Mouse (Mus musculus): ENCODE measurements at regions not wholly inside any gene's neighbourhood (a gene's known extent, or its start where the extent isn't known, plus 50 kb on each side); places are given as distances from the start of the nearest gene placed in this dataset.
A peak's percentile ranks its signal among the peaks of the same experiment; 100 is the strongest.

DNA sequence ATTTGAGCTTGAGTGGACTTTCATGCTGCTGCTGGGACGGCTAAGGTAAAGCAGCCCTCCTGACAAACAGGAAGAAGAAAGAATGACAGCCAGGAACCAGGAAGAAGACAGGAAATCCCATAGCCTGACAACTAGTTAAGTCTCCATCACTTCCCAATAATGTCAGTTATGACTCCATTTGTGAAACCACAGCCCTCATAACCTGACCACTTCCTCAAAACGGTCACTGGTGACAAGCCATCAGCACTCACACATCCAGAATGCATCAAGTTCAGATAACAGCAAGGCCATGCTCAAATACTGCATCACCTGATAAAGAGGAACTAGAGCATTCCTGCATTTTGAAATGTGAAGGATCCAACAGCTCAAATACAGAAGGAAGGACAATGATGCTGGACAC is 288.3 kb downstream of the Zfp706 start:
- no peak for DNase-seq (ENCODE audit: low spot score in 2 of 2)

DNA sequence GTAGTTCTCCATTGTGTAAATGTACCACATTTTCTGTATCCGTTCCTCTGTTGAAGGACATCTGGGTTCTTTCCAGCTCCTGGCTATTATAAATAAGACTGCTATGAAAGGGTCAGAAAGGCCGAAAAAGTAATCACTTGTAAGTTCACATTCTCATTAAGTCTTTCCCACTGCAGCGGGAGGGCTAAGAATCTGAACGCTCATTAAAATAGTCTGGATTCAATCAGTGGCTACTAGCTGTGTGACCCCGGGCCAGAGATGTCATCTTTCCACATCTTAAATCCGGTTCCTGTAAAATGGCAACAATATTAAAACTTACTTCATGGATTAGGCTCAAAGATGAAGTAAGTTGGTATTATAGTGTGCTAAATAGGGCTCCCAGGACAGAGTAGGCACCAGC is 289.7 kb downstream of the Zfp706 start:
- no peak for DNase-seq (ENCODE audit: low spot score in 2 of 2)

DNA sequence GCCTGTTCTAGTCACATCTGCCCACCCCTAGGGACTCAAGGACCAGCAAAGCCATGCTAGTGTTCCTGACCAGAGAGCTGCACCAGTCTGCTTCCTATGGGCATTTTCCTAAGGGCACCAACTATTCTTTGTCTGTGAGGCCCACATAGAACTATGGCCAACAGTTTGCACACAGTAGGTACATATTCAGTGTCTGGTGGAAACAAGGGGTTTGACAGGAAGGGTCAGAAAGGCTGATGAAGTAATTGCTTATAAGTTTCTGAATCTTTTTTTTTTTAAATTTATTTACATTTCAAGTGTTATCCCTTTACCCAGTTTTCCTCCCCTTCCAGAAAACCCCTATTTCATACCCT is 290.9 kb downstream of the Zfp706 start:
- DNase-seq (ENCODE audit: low spot score in 2 of 2): no peak

DNA sequence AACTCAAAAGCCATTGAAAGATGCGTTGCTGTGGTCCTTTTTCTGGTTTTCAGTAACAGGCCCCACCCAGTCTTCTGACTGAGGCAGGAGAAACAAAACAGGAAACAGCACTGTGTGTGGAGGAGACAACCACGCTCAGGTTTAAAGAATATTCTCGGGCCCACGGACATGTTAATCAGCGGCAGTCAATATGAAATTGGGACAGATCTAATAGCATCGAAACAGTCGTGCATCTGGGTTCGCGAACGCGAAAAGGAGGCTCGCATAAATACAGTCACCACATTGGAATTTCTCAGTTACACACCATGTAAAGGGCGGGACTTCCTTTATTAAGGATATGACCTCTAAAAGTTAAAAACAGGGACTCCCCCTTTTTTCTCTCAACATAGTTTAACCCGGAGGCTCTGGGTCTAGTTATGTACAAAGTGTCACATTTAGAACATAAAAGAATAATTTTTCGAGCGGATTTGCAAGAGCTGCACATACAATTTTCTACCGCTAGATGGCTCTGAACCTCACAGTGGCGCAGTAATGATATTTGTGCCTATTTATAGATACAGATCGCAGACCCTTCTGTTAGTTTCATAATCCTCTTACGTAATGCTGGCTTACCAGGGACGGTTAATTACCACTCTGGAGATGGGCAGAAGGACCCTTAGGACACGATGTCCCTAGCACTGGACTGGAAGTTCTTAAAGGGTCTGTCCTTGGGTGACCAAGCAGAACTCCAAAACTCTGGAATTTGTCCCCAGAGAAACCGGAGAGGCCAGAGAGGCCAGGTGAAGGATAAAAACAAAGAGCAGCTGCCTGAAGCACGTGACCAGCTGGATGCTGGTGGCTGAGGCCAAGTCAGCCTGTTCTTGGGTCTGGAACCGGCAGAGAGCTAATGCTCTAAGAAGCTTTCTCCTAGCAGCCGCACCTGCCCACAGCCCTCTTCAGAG is 291.6 kb downstream of the Zfp706 start:
- DNase-seq (ENCODE audit: low spot score in 2 of 2): peak; percentile 79 to 87

DNA sequence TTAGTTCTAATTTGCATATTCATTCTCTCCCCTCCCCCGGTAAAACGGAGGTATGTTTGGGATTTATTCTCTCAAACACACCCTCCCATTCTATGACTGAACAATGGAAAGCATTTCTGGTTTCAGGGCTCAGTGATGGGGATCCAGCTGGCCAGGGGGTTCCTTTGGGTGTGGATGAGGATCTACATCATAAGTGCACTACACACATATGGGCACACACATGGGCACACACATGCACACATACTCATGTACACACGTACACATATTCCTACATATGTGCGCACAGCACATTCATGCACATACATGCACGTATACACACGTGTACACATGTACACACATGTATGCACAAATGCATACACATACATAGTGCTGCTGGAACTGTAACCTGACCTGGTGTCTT is 292.4 kb downstream of the Zfp706 start:
- no peak for DNase-seq (ENCODE audit: low spot score in 2 of 2)

DNA sequence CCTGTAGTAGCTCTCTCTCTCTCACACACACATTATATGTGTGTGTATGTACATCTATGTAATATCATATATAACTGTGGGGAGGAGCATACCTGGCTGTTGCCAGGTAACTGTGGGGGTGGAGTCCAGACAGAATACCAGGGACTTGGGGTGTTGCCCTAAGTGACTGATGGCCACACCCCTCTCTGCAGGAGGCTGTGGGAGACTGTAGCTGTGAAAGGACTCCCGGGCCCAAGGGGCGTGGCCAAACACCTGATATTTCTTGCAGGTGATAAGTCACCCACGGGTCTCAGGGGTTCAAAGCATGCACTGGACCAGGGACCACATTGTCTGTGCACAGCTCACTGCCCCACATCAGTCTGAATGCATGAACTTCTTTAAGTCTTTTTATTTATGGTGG is 297.8 kb downstream of the Zfp706 start:
- DNase-seq (ENCODE audit: low spot score in 2 of 2): no peak

DNA sequence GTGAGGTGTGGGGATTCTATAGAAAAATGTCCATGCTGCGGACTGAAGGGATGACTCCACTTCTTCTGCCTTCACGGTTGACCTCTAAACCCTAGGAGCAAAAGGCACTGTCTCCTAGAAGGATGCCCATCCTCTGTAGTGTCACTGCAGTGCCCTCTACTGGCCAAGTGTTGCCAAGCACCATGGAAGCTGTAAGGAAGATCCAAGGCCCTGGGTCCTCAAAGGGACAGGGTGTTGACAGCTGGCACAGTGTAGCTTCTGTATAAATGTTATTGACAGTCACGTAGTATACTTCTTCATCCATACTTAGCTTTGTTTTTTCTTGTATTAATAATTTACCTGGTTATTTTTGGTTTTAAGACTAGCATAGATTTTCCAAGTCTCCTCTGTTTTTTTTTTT is 299.1 kb downstream of the Zfp706 start:
- peak in 1 of 2 experiments; percentile 80 for DNase-seq (ENCODE audit: low spot score in 2 of 2)

DNA sequence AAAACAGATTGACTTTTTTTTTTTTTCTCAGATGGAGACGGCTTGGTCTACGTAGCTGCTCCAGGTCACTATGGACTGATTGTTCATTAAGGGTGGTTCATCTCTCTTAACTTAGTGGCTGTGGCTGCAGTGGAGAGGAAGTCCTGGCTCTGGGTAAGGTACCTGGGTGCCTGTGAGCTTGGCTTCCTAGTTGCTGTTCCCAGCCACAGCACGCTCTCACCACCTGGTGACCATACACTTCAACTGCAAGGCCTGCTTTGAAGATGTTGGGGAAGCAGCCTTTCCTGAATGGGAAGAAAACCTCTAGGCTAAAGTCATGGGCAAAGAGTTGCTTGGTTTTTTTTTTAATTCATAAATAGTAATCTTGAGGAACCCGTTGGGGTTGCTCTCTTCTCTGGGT is 301.6 kb downstream of the Zfp706 start:
- peak in 1 of 2 experiments; percentile 58 for DNase-seq (ENCODE audit: low spot score in 2 of 2)

DNA sequence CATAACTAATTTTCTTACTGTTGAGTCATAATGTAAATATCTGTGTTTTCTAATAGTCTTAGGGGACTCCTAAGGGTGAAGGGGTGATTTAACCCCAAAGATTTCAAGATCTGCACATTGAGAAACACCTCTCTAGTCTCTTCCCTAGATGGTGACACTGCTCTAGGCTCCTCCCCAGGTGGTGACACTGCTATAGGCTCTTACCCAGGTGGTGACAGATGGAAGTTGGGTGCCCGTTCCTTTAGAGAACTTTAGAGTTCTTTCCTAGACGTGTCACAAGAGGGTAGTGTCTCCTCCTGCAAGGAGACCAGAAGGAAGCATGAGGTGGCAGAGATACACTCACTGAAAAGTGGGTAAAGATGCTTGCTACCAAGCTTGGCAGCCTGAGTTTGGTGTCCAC is 302.2 kb downstream of the Zfp706 start:
- DNase-seq (ENCODE audit: low spot score in 2 of 2): no peak

DNA sequence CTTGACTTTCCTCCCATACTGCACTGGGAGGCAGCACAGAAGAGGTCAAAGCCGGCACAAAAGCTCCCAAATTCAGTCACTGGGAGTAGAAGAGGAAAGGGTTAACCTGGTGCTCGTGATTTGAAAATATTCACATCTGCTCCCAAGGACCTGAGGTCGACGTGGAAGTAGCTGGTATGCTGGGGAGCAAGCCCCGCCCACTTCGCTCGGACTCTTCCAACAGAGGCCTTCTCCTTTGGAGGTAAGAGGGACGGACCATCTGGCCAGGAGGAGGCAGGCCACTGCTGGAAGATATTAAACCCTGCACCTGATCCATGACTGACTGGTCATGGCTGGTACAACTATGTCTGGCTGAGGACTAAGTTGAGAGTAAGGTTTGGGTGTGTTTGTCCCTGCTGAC is 305.7 kb downstream of the Zfp706 start:
- DNase-seq (ENCODE audit: low spot score in 2 of 2): no peak

DNA sequence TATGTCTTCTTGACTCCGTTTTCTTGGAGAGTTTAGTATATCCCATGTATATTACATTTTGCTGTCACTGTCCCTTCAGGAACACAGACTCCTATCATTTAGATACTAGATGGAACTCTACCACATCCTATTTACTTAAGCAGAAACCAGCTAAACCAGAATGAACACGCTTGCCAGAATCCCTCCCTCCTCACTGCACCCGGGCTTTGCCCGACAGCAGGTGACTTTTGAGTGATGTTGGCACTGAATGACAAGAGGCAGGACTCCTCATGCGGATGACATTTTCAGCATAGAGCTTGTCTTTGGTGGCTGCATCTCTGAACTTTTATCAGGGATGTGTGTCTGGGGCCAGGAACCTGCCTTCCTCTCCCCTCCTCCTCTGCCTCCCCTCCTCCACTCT is 307.4 kb downstream of the Zfp706 start:
- DNase-seq (ENCODE audit: low spot score in 2 of 2): no peak

DNA sequence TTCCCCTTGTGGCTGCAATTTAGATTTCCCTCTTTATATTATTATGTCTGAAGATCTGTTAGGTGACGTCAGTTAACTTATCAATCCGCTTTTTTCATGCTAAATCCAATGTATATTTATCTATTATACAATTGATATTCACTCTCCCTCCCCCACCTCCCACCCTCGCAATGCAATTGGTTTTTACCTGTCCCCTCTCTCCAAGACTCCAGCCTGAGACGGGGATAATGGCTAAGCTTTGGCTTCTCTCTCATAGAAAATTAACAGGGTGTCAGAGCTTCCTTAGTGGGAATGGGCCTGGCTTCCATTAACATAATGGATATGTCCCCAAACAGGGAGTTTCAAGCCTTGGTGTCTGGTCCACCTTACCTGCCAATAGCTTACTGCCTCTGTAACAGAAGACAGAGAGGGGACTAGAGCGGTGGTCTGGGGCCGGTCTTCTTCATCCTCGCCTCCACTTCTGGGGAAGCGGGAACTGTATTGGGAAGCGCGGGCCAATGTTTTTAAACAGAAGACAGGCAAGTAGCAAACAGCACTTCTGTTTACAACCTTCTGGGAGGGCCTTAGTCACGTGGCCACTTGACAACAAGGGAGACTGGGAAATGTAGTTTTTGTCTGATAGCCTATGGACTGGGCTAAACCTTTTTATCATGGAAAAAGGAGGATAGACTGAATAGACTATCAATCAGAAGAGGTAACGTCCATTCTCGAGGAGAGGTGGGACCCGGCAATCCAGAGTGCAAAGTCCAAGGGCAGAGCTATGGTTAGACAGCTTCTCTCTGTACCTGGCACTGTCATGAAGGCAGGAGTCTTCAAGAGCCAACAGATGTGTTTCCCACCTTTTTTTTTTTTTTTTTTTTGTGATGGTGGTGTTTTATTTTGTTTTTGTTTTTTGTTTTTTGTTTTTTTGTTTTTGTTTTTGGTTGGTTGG is 312.1 kb downstream of the Zfp706 start:
- DNase-seq (ENCODE audit: low spot score in 2 of 2): peak; percentile 26 to 55

DNA sequence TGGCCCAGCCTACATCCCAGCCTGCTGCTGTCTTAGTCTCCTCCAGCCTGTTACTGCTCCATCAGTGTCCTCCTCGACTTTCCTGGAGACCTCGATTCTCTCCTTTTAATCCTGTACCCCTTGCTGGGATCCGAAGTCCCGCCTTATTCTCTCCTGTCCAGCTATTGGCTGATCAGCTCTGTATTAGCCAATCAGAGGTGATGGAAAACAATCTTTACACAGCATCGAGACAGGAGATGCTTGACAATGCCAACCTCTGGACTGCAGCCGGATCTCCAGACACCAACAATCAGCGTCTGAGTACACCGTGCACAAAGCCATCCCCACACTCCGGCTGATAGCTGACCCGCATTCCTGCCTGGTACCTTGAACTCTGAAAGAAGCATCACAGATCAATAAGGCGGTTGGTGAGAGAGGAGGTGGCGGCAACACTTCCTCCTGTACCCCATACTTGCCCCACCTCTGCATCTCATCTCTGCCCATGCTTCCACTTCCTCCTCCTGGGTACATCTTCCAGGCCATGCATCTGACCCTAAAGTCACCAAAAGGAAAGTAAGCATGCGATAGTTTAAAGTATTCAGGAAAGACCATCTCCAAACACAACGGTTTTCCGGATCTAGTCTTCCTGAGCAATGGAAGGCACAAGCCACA is 316.4 kb downstream of the Zfp706 start:
- DNase-seq (ENCODE audit: low spot score in 2 of 2): no peak

DNA sequence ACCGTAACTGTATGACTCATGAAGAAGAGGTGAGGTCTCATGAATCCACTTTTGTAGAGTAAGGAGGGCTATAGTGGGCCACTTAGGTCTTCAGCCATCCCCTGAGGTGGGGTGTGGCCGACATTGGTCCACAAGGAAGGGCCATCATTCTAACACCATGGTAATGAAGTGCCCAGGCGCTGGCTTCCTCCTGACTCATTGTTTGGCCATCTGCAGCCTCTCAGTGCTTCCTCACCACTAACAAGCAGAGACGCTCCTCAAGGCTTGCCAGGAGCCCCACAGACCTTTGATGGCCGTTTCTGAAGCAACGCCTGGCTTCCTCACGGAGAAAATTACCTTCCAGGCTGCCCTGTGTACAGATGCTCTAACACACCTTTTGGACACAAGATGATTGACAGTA is 317.7 kb downstream of the Zfp706 start:
- DNase-seq (ENCODE audit: low spot score in 2 of 2): no peak

DNA sequence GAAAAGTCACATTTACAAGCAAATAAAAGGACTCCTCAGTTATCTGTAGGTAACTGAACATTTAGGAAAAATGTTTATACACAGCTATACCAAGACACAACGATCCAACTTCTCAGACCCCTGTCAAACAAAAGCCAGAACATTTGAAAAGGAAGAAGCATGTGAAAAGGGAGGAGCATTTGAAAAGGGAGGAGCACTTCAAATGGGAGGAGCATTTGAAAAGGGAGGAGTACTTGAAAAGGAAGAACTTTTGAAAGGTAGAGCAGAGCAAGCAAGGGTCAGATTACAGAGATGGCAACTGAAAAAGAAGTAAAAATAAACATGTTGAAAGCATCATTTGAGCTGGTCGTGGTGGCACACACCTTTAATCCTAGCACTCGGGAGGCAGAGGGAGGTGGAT is 318.3 kb downstream of the Zfp706 start:
- no peak for DNase-seq (ENCODE audit: low spot score in 2 of 2)

DNA sequence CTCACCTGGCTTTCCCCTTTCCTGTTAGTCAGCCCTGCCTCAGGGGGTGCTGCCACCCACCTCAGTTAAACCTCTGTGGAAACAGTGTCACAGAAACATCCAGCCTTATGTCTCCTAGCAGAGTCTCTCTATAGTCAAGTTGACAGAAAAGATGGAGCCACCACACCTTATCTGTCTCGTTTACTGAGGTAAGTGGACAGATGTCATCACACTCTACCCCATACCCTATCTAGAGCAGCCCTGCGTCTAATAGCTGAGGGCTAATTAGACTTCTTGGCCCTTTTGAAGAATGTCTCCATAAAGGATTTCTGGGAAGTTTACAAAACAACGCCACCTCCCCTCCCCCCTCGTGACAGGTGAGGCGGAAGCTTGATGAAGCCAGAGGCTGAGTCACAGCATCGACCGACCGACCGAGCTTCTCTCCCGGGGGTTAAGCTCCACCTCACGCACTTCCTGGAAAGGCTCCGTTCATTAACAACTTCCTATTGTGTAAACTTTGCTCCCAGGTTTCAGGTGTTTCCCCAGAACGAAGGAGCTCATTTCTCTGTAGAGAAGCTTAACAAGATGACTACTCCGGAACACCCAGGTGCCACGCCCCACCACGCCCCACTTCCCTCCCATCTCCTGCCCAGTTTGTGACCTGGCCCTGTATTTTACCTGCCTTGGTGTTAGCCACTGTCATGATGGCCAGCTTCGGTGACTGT is 319.4 kb downstream of the Zfp706 start:
- DNase-seq (ENCODE audit: low spot score in 2 of 2): no peak

DNA sequence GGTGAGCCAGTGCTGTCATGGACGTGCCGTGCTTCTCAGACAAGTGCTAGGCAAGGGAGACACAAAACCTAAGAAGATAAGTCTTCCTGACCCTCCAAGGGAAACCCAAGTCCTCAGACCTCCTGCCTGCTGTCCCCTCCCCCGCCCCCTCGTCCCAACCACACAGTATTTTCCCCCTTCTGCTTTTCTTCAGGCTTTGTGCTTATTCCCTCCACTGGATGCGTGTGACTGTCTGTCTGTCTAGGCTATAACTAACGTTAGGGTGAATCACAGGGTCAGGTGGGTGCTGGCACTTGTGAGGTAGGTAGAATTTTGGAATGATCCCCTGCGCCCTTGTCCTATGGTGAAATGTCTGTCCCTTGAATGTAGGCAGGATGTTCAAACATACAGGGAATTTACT is 322.9 kb downstream of the Zfp706 start:
- DNase-seq (ENCODE audit: low spot score in 2 of 2): no peak

DNA sequence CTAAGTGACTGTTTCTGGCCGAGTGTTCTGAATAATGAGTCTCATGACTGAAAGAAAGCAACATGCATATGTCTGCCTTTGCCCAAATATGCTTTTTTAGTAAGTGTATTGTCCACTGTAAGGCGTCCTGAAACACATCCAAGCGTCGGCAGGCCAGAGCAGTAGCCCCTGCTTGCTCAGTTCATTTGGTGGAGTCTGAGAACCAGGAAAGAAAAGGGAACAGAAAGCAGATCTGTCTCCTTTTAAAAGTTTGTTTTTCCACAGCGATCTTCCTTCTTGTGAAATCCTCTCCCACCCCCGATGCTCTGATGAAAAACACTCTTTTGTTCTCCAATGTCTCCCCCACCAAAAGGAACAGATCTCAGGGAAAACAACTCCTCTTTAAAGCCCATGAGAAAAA is 324.7 kb downstream of the Zfp706 start:
- no peak for DNase-seq (ENCODE audit: low spot score in 2 of 2)

DNA sequence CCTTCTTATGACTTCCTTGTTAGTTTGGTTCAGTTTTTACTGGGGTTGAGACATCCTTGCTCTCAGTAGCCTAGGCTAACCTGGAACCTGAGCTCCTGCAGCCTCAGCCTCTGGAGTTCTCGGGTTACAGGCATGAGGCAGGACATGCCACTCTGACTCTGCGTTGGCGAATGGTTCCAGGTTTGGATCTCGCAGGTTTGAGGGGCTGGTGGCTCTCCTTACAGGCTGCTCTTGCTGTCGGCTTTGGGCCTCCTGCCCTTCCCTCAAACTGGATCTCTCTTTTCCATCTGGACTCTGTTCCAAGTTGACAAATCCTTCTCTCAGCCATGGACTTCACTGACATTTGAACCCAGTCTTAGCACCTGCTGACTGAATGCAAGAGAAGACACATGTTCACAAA is 325.4 kb downstream of the Zfp706 start:
- DNase-seq (ENCODE audit: low spot score in 2 of 2): no peak

DNA sequence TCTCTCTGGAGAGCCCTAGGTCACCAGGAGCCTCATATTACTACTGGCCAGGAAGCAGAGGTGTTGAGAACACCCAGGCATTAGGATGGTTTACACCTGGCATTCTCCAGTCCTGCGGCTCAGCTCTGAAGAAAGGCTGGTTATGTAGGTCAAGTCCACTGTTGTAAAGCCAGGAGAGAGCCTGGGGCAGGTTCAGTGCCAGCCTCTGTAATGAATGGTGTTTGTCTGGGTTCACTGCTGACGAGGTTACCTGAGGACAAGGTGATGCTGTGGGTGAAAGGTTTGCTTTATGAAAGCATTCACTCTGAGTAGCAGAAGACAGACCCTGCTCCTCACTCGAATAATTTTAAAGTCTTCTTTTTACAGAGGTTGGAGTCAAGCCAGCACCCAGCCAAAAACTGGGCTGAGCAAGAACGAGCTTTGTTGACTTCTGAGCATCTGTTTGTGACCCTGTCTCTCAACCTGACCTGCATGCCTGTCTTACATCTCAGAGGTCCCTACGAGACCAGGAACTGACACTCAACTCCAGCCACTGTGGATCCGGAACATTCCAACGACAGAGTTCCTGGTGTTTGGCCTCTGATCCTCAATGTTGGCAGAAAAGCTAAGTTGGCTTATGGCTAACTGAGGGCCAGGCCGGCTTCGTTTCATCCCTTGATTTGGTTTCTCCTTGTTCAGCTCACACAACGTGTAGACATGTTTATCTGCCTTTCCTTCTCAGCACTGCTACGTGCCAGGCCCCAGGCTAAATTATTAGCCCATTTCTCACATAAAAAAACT is 327.0 kb downstream of the Zfp706 start:
- no peak for DNase-seq (ENCODE audit: low spot score in 2 of 2)

DNA sequence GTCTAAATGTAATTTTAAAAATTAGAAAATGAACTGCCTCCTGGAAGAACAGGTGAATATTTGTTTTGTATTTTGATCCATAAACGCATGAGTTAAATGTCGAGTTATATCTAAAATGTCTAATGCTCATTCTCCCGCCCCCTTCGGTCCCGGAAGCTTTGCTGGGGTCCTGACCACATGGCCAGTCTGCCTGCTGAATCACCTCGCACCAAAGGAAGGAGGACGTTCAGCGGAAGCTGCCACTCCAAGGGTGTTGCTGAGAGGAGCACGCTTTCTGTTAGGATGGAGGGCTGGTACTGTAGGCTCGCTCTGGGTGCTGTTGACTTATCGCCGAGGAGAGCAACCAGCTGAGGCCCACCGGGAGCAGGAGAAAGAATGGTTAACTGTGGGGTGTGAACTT is 328.0 kb downstream of the Zfp706 start:
- DNase-seq (ENCODE audit: low spot score in 2 of 2): no peak
